Mouse (Mus musculus) kidney, postnatal 0 days (tissue): ENCODE measurements around the gene Zscan18. TPM values are rescaled to one million over a fixed set of nuclear protein-coding genes. Genes with fewer than 3 reads are reported as not detected.
"Not testable (repeated sequence)": the region's sequence is repeated elsewhere in the genome, so short reads cannot be mapped to it uniquely, and the experiment has no call there.

Source experiments
- ATAC-seq: fragments of 200-750 bp; cut with Nextera tagmentation; replicated peaks from 2 replicates; pipeline ENCODE4 v1.8.0; 2017; ENCODE audit warnings: low read depth, moderate number of reproducible peaks, moderate TSS enrichment, moderate library complexity; ENCODE audit not compliant: low FRiP score
- DNase-seq: peaks from one replicate; pipeline ENCODE4 v3.0.0-alpha.2; 2016; ENCODE audit warnings: low spot score
- H3K27ac ChIP-seq: fragments of 300-500 bp; sonication (generic); 2 replicates; pipeline ENCODE4 v1.5.1; 2014; ENCODE audit warnings: mild to moderate bottlenecking
- H3K27me3 ChIP-seq: fragments of 300-500 bp; sonication (generic); 2 replicates; pipeline ENCODE4 v1.6.1; 2014; ENCODE audit warnings: low read length, mixed read lengths; ENCODE audit not compliant: insufficient read depth
- H3K36me3 ChIP-seq: fragments of 300-500 bp; sonication (generic); 2 replicates; pipeline ENCODE4 v1.6.1; 2014; ENCODE audit warnings: low read length, mixed read lengths; ENCODE audit not compliant: insufficient read depth
- H3K4me1 ChIP-seq: fragments of 300-500 bp; sonication (generic); replicated peaks from 2 replicates; pipeline ENCODE4 v1.6.1; 2014; ENCODE audit warnings: antibody characterized with exemption, low read length, mixed read lengths; ENCODE audit not compliant: insufficient read depth
- H3K4me2 ChIP-seq: fragments of 300-500 bp; sonication (generic); 2 replicates; pipeline ENCODE4 v1.6.1; 2014; ENCODE audit warnings: mild to moderate bottlenecking, low read length, moderate library complexity, mixed read lengths
- H3K4me3 ChIP-seq: fragments of 300-500 bp; sonication (generic); replicated peaks from 2 replicates; pipeline ENCODE4 v1.5.1; 2014; ENCODE audit warnings: low read depth, low read length
- H3K9ac ChIP-seq: fragments of 300-500 bp; sonication (generic); 2 replicates; pipeline ENCODE4 v1.6.1; 2014; ENCODE audit warnings: low read depth, low read length
- H3K9me3 ChIP-seq: fragments of 300-500 bp; sonication (generic); replicated peaks from 2 replicates; pipeline ENCODE4 v1.6.1; 2016; ENCODE audit warnings: low read length, inconsistent platforms, mixed read lengths
- CTCF ChIP-seq: IDR thresholded peaks from 2 replicates; pipeline ENCODE4 v1.5.1; 2016; ENCODE audit warnings: antibody characterized with exemption, low read depth, mild to moderate bottlenecking, moderate library complexity
- WGBS: fragments of 180-500 bp; shearing (Covaris S2); extraction: QIAGEN DNeasy Blood & Tissue Kit; methylation state at CpG from one replicate; pipeline ENCODE4 v1.1.7; 2014; 5-methylcytosine and 5-hydroxymethylcytosine counted together
- polyA plus RNA-seq: library from polyadenylated mRNA; unstranded; fragments of >200 nt; fragmentation: Nextera tagmentation; extraction: Ambion mirVana; gene quantifications from 2 replicates; pipeline ENCODE4 v1.2.1, GENCODE M21; 2015

Zscan18 gene
- polyA plus RNA-seq, 1 experiment from 2014 or later = 3.6 TPM

DNA sequence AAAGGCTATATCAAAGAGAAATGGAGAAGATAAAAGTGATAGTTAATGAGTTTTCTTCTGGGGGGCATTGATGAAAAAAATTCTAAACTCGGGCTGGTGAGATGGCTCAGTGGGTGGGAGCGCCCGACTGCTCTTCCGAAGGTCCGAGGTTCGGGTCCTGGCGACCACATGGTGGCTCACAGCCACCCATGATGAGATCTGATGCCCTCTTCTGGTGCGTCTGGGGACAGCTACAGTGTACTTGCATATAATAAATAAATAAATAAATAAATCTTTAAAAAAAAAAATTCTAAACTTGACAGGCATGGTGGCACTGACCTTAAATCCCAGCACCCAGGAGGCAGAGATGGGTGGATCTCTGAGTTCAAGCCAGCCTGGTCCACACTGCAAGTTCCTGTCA, 12.1 kb upstream of the Zscan18 start:
- Histone ChIP-seq H3K4me2 (no peak overlapping the region), H3K27ac (no peak overlapping the region), H3K4me3 (no peak overlapping the region), H3K9ac (no peak overlapping the region), H3K27me3 (no peaks in the 10 kb centered on the region), H3K9me3 (peaks cover 8% of the 10 kb centered on the region), H3K4me1 (0 out of 2 replicates have a peak, but pooled peaks cover 7% of the 10 kb centered on the region), H3K36me3 (peaks cover 22% of the 10 kb centered on the region)
- no peak for TF ChIP-seq CTCF
- ATAC-seq (no peak), DNase-seq (no peak)
- over 99% methylated on average over 8 of the region's 8 CpGs for WGBS

DNA sequence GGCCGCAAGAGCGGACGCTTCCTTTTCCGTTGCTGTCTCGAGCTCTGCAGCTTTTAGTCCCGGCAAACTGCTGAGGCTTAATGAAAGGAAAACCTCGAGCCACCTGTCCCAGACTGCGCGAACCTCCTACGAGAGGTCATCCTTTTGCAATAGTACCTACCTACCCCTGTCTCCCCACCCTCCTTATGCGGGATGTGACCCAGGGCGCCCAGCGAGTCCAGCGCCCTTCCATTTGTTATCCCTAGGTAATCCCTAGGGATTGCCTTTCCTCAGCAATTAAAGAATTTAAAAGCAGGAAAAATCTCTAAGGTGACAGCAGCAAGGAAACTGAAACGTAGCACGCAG, 264 bp upstream of the Zscan18 start:
- H3K4me3 ChIP-seq = peak overlapping the region; percentile 42
- H3K9ac ChIP-seq = peak overlapping the region; percentile 73
- WGBS = 1% methylated on average over 16 of the region's 16 CpGs
- H3K27me3 ChIP-seq = no peaks in the 10 kb centered on the region
- H3K36me3 ChIP-seq = peaks cover 14% of the 10 kb centered on the region
- no peak for TF ChIP-seq CTCF
- no peak for ATAC-seq
- peaks cover 6% of the 10 kb centered on the region; the same call in 1 of the 2 replicates for H3K4me1 ChIP-seq
- H3K27ac ChIP-seq = peak overlapping the region; percentile 31; the same call in 1 of the 2 replicates
- peak overlapping the region; percentile 87 for H3K4me2 ChIP-seq
- 0 out of 2 replicates have a peak, but pooled peaks cover 4% of the 10 kb centered on the region for H3K9me3 ChIP-seq
- no peak for DNase-seq

DNA sequence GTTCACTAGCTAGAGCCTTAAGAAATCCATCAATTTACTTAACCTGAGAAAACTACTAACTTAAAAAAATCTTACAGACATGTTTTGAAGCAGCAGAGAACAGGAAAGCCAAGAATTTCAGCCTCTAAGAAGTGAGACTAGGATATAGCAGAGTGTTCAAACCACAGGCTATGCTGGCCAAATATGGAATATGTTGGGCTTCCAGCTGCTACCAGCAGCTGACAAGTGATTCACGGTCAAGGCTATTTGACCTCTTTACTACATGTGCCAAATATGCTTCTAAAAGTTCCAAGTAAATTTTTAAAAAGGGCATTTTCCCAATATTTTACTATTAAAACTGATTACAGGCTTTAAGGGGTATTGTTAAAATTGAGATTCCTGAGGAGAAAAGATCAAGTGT, 3.9 kb downstream of the Zscan18 start:
- Histone ChIP-seq H3K27me3 (no peaks in the 10 kb centered on the region), H3K4me2 (no peak overlapping the region), H3K9me3 (no peaks in the 10 kb centered on the region), H3K36me3 (no peaks in the 10 kb centered on the region), H3K9ac (no peak overlapping the region), H3K27ac (no peak overlapping the region), H3K4me1 (peaks cover 6% of the 10 kb centered on the region; the same call in 1 of the 2 replicates), H3K4me3 (no peak overlapping the region)
- ATAC-seq = no peak
- no peak for DNase-seq
- WGBS = 87% methylated on average over 1 of the region's 1 CpGs
- no peak for TF ChIP-seq CTCF

DNA sequence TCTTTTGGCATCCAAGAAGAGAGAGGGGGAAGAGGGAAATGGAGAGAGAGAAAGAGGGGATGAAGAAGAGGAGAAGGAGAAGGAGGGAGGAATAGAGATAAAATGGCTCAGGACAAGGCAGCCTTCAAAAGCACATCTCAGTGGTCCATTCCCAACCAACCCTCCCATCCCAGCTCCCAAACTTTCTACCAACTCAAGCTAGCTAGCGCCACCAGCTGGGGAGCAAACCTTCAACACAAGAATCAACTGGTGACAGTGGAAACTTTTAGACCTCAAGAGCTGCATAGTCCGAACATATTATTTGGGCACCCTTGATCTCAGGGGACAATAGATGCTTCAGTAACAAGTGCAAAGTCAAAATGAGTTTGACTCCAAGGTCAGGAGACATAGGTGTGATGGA, 5.5 kb downstream of the Zscan18 start:
- Histone ChIP-seq H3K27me3 (no peaks in the 10 kb centered on the region), H3K4me2 (no peak overlapping the region), H3K36me3 (no peaks in the 10 kb centered on the region), H3K4me1 (no peaks in the 10 kb centered on the region), H3K9me3 (no peaks in the 10 kb centered on the region), H3K27ac (no peak overlapping the region), H3K4me3 (no peak overlapping the region), H3K9ac (no peak overlapping the region)
- no peak for ATAC-seq
- WGBS = 67% methylated on average over 2 of the region's 2 CpGs
- no peak for TF ChIP-seq CTCF
- DNase-seq = no peak

DNA sequence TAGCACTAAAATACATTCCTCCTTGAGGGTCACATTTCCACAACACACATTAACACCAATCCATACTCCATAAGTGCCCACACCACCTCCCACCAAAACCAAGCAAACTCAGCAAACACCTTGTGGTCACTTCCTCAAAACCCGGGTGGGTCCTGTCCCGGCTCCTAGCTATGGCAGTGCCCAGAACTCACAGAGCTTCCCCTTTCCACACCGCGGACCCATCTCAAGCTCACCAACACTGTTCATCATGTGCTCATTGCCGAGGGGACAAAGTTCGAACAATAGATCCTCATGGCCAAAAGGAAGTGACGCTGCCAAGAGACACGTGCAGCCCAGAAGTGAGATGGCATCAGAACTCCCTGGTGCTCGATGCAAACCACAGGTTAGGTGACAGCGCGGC, 10.8 kb downstream of the Zscan18 start:
- H3K4me2 ChIP-seq, H3K27ac ChIP-seq, H3K4me1 ChIP-seq, ATAC-seq, H3K27me3 ChIP-seq, H3K9me3 ChIP-seq, H3K9ac ChIP-seq, H3K4me3 ChIP-seq, H3K36me3 ChIP-seq, DNase-seq: not testable (repeated sequence)
- WGBS = 86% methylated on average over 11 of the region's 11 CpGs

DNA sequence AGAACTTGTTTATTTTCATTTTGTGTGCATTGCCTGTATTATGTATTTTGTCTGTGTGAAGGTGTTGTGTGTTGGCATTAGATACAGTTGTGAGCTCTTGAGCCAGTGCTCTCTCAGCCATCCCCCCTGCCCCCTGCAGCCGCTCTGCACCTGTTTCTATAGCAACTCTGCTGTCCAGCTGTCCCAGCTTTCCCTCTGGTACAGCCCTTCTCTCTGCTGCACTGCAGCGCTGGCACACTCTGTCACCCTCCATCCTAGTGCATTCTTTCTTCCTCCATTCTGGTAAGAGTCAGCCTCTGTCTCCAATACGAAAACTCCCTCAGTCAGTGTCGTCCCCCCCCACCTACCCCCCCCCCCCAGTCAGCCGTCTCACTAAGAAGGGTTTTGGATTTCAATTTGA, 15.4 kb downstream of the Zscan18 start:
- TF ChIP-seq CTCF = no peak
- no peak overlapping the region for H3K9ac ChIP-seq
- ATAC-seq (no peak), DNase-seq (no peak)
- no peaks in the 10 kb centered on the region for H3K4me1 ChIP-seq
- no peak overlapping the region for H3K4me3 ChIP-seq
- no peak overlapping the region for H3K4me2 ChIP-seq
- H3K9me3 ChIP-seq = no peaks in the 10 kb centered on the region
- no peaks in the 10 kb centered on the region for H3K27me3 ChIP-seq
- H3K27ac ChIP-seq = no peak overlapping the region
- H3K36me3 ChIP-seq = no peaks in the 10 kb centered on the region
- WGBS = 28% methylated on average over 5 of the region's 5 CpGs

DNA sequence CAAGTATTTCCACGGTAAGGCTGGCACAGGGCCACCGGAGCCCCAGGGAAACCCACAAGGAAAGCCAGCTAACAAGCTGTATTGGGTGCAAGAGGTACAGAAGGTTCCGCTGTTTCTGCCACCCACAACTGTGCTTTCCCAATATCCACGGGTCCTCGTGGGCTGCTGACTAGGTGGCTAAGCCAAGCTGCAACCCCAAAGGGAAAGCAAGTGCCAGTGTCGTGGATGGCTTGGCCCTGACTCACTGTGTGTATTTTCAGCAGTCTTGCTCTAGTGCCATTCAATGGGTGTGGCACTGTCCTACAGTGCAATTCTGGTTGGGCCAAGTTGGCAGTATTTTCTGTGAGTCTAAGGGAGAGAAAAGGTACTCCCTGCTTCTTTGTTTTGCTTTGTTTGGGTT, 16.1 kb downstream of the Zscan18 start:
- H3K9ac ChIP-seq = no peak overlapping the region
- TF ChIP-seq CTCF = no peak
- H3K4me1 ChIP-seq = no peaks in the 10 kb centered on the region
- WGBS = 71% methylated on average over 6 of the region's 6 CpGs
- H3K27ac ChIP-seq = no peak overlapping the region
- H3K9me3 ChIP-seq = no peaks in the 10 kb centered on the region
- no peaks in the 10 kb centered on the region for H3K36me3 ChIP-seq
- ATAC-seq (no peak), DNase-seq (no peak)
- no peaks in the 10 kb centered on the region for H3K27me3 ChIP-seq
- H3K4me2 ChIP-seq = no peak overlapping the region
- H3K4me3 ChIP-seq = no peak overlapping the region
